Mouse (Mus musculus) heart, postnatal 0 days (tissue): ENCODE measurements at regions not wholly inside any gene's neighbourhood (a gene's known extent, or its start where the extent isn't known, plus 50 kb on each side); places are given as distances from the start of the nearest gene placed in this dataset.

Source experiments
- CTCF ChIP-seq: IDR thresholded peaks from 2 replicates; pipeline ENCODE4 v1.5.1; 2016; ENCODE audit warnings: antibody characterized with exemption, control low read depth, low read depth
- EP300 ChIP-seq: IDR thresholded peaks from 2 replicates; pipeline ENCODE4 v1.6.1; 2016; ENCODE audit warnings: antibody characterized with exemption, low read depth

DNA sequence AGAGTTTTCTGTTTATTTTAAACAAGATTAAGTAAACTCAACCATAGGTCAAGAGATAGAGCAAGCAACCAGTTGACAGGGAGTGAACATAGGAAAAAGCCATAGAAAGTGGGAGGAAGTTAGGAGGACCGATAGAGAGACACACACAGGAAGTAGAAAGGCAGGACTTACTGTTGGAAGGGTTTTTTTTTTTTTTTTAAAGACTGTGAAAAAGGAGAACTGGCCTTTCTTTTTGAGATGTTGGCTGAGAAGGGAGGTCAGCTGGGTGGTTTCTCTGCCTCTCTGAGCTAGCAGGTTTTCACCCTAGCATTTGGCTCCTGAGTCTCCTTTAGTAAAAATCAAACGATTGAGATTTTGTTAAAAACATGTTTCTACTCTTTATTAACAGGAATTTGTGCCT lies 73.3 kb upstream of the Sp8 start:
- TF ChIP-seq CTCF (no peak), EP300 (no peak)
